Mouse (Mus musculus): ENCODE results near the gene Zcwpw1.
"Not testable (repeated sequence)": the region's sequence is repeated elsewhere in the genome, so short reads cannot be mapped to it uniquely, and the experiment has no call there.

The Zcwpw1 gene

GRCm38 (mm10) chr5:137835966-137836520, 48.4 kb downstream of the Zcwpw1 start, which contains the start of gene Pilra:
TSS of gene Pilra (minus strand) at chr5:137836281.
- DNase-seq (ENCODE audit: low spot score): peak; percentile 2

- DNase-seq (ENCODE audit: low spot score): no peak
Observed at GRCm38 (mm10) chr5:137836611-137837010, 49.0 kb downstream of the Zcwpw1 start.

DNA sequence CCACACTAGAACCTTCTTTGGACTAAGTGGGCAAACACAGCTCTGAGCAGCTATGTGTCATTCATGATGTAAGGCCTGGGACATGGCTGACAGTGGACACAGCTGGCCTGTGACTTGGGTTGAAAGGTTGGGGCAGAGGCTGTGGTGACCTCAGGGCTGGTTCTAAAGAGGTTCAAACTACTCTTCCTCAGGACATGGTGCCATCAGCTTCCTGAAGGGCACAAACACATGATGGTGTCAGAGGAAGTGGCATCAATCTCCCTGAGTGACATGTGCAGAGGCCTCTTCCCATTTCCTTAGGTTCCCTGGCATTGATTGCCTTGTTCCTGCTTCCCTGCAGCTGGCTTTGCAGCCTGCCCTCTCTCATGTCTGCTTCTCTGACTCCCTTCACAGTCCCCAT, 49.5 kb downstream of the Zcwpw1 start:
- DNase-seq (ENCODE audit: low spot score): not testable (repeated sequence)

DNA sequence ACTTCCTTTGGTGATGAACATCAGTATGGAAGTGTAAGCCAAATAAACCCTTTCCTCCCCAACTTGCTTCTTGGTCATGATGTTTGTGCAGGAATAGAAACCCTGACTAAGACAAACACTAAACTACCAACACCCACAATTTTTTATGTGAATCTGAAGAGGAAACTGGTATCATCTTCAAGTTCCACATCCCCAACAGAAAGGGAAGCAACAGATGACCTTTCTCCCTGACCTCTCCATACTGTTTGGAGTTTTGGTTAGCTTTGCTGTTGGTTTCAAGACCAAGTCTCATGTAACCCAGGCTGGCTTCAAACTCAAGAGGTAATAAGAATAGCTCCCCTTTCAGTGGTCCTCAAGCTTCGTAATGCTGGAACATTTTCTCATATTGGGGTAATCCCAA, 62.7 kb downstream of the Zcwpw1 start:
- DNase-seq (ENCODE audit: low spot score): not testable (repeated sequence)

- not testable (repeated sequence) for DNase-seq (ENCODE audit: low spot score)
Observed at GRCm38 (mm10) chr5:137854907-137855306, 67.3 kb downstream of the Zcwpw1 start.

- not testable (repeated sequence) for DNase-seq (ENCODE audit: low spot score)
Observed at GRCm38 (mm10) chr5:137856870-137857269, 69.3 kb downstream of the Zcwpw1 start.

DNA sequence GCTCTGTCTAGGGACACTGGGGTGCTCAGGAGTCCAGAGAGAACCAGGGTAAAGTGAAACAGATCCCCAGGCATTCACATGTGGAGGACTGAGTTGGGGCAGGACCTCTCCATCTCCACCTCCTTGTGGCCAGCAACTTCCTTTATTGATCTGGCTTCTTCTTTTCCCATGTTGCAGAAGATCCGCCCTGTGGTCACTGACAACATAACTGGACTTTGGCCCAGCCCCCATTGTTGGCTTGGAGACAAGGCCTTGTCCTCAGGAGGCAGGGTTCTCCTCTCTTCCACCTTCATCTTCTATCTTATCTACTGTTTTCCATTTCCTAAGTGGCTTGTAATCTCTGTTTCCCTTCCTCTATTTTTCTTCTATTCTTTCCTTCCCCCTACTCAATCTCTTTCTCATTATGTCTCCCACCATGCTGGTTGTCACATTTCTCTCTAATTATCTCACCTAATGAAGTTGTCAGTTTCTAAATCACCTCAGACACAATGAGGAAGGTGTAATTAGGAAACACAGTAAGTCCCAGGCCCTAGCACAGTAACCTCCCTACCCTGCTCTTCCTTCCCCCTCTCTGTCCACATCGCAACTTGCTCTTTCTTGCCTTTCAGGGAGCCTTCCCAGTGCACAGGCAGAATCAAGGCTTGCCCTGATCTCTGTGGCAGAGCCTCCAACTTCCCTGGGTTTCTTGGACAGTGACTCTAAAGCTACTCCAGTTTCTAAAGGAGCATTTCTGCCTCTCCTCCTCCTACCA, 70.5 kb downstream of the Zcwpw1 start, which contains the start of gene Pilrb1:
Gene Pilrb1, minus strand, starts transcription at position 147 of the 751 bp plus-strand sequence.
- not testable (repeated sequence) for DNase-seq (ENCODE audit: low spot score)

- not testable (repeated sequence) for DNase-seq (ENCODE audit: low spot score)
Observed at GRCm38 (mm10) chr5:137864008-137864407, 76.4 kb downstream of the Zcwpw1 start.

DNA sequence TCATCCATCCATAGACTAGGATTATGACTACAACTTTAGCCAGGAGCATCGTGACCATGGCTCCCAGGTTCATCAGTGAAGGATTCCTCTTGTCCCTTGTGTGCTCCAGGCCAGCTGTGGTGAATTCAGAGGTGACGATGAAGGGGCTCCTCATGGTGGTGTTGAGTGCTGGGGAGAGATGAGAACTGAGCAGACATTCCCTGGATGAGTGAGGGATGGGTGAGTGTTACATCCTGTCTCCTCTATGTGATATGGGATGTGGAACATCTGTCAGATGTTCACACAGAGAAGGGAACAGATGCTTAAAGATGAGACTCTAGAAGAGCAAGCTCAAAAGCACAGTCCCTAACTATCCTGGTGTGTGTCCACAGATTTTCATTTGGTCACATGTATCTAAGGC, 81.0 kb downstream of the Zcwpw1 start:
- DNase-seq (ENCODE audit: low spot score): not testable (repeated sequence)

DNA sequence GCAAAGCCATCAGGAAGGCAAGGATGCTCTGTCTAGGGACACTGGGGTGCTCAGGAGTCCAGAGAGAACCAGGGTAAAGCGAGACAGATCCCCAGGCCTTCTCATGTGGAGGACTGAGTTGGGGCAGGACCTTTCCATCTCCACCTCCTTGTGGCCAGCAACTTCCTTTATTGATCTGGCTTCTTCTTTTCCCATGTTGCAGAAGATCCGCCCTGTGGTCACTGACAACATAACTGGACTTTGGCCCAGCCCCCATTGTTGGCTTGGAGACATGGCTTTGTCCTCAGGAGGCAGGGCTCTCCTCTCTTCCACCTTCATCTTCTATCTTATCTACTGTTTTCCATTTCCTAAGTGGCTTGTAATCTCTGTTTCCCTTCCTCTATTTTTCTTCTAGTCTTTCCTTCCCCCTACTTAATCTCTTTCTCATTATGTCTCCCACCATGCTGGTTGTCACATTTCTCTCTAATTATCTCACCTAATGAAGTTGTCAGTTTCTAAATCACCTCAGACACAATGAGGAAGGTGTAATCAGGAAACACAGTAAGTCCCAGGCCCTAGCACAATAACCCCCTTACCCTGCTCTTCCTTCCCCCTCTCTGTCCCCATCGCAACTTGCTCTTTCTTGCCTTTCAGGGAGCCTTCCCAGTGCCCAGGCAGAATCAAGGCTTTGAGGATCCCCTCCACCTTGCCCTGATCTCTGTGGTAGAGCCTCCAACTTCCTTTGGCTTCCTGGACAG, 84.2 kb downstream of the Zcwpw1 start, which contains the start of gene Pilrb2:
Gene Pilrb2, minus strand, starts transcription at position 172 of the 737 bp plus-strand sequence.
- not testable (repeated sequence) for DNase-seq (ENCODE audit: low spot score)
